In genomic region chr19:7181496-7181895, GRCm38 (mm10) we compare ENCODE assay signal across 11 mouse cellular contexts. TPM values are rescaled to one million over a fixed set of nuclear protein-coding genes. Genes with fewer than 3 reads are reported as not detected.
DNase-seq lines count a peak whose midpoint lies in the region; ATAC-seq and TF ChIP-seq lines count a peak whose summit lies in the region.
"Had no signal": no experiment of that assay in that cellular context is flagged by ENCODE, and none has a peak within 500 bp of the region (broad histone marks: within the 10 kb centered on the region; RNA-seq: fewer than 3 reads in every experiment).

No protein-coding gene starts in this region.

- no peak overlapping the region for H3K27ac ChIP-seq in intestine, embryonic 16.5 days (ENCODE audit: low read length)
- H3K27ac ChIP-seq in intestine, embryonic 15.5 days, result no peak overlapping the region
- peak overlapping the region; percentile 53; the same call in 1 of the 2 replicates for H3K27ac ChIP-seq in layer of hippocampus, adult 2 months
- H3K27ac ChIP-seq in forebrain, embryonic 14.5 days (ENCODE audit: low read depth, low read length), result peak overlapping the region; percentile 63; the same call in 1 of the 2 replicates
- peak overlapping the region; percentile 74; the same call in 1 of the 2 replicates for H3K27ac ChIP-seq in stomach, embryonic 15.5 days
- H3K27ac ChIP-seq: heart, embryonic 15.5 days; liver, embryonic 12.5 days had no signal

- no peak overlapping the region for H3K4me3 ChIP-seq in intestine, embryonic 16.5 days (ENCODE audit: low read length)
- no peak overlapping the region for H3K4me3 ChIP-seq in intestine, embryonic 15.5 days (replicated peaks)
- H3K4me3 ChIP-seq in layer of hippocampus, adult 2 months, result no peak overlapping the region
- H3K4me3 ChIP-seq in forebrain, embryonic 14.5 days (ENCODE audit: low read depth, low read length), result no peak overlapping the region
- H3K4me3 ChIP-seq in stomach, embryonic 15.5 days (replicated peaks), result no peak overlapping the region
- H3K4me3 ChIP-seq: limb, embryonic 12.5 days; liver, embryonic 12.5 days had no signal

- H3K9me3 ChIP-seq in intestine, embryonic 16.5 days (ENCODE audit: control insufficient read depth, low read length), result no peaks in the 10 kb centered on the region
- no peaks in the 10 kb centered on the region for H3K9me3 ChIP-seq in intestine, embryonic 15.5 days
- H3K9me3 ChIP-seq in forebrain, embryonic 14.5 days (replicated peaks; ENCODE audit: control insufficient read depth, low read length), result no peaks in the 10 kb centered on the region
- H3K9me3 ChIP-seq in stomach, embryonic 15.5 days, result no peaks in the 10 kb centered on the region
- H3K9me3 ChIP-seq: heart, embryonic 15.5 days; limb, embryonic 12.5 days; liver, embryonic 12.5 days had no signal

- intact Hi-C loops in left cerebral cortex, postnatal 10 days (cut with DNase I), result no loop called here

- WGBS in intestine, embryonic 16.5 days, result 60% methylated on average over 7 of the region's 7 CpGs
- 62% methylated on average over 7 of the region's 7 CpGs for WGBS in intestine, embryonic 15.5 days
- WGBS in forebrain, embryonic 14.5 days, result 27% methylated on average over 7 of the region's 7 CpGs
- 66% methylated on average over 7 of the region's 7 CpGs for WGBS in stomach, embryonic 15.5 days

- no peaks in the 10 kb centered on the region for H3K36me3 ChIP-seq in intestine, embryonic 16.5 days (ENCODE audit: control insufficient read depth, insufficient read depth, low read length)
- H3K36me3 ChIP-seq in intestine, embryonic 15.5 days, result no peaks in the 10 kb centered on the region
- no peaks in the 10 kb centered on the region for H3K36me3 ChIP-seq in forebrain, embryonic 14.5 days (ENCODE audit: control insufficient read depth, insufficient read depth, low read length)
- no peaks in the 10 kb centered on the region for H3K36me3 ChIP-seq in stomach, embryonic 15.5 days
- H3K36me3 ChIP-seq: heart, embryonic 15.5 days; limb, embryonic 12.5 days; liver, embryonic 12.5 days had no signal

- no peak for TF ChIP-seq CTCF in layer of hippocampus, adult 2 months (conservative IDR thresholded peaks at IDR 0.05)

- peaks cover 2% of the 10 kb centered on the region; the same call in 1 of the 2 replicates for H3K27me3 ChIP-seq in intestine, embryonic 16.5 days (replicated peaks; ENCODE audit: control insufficient read depth, insufficient read depth, low read length)
- H3K27me3 ChIP-seq in intestine, embryonic 15.5 days (replicated peaks), result no peaks in the 10 kb centered on the region; the same call in none of the 2 replicates
- no peaks in the 10 kb centered on the region for H3K27me3 ChIP-seq in forebrain, embryonic 14.5 days (replicated peaks; ENCODE audit: control insufficient read depth, insufficient read depth, low read length)
- 0 out of 2 replicates have a peak, but pooled peaks cover 7% of the 10 kb centered on the region for H3K27me3 ChIP-seq in stomach, embryonic 15.5 days (replicated peaks)

- ATAC-seq in intestine, embryonic 16.5 days, result no peak
- ATAC-seq in intestine, embryonic 15.5 days, result no peak
- ATAC-seq in forebrain, embryonic 14.5 days, result no peak
- no peak for ATAC-seq in stomach, embryonic 15.5 days (ENCODE audit: insufficient read depth, low FRiP score, low read depth)
- ATAC-seq: liver, embryonic 12.5 days had no signal

- no peak overlapping the region for H3K4me2 ChIP-seq in intestine, embryonic 16.5 days (ENCODE audit: low read depth, low read length)
- H3K4me2 ChIP-seq in intestine, embryonic 15.5 days (replicated peaks), result no peak overlapping the region
- H3K4me2 ChIP-seq in forebrain, embryonic 14.5 days (ENCODE audit: low read length), result 0 out of 2 replicates have a peak overlapping the region, but pooled peaks have one; percentile 36
- no peak overlapping the region for H3K4me2 ChIP-seq in stomach, embryonic 15.5 days

- H3K4me1 ChIP-seq in intestine, embryonic 16.5 days (ENCODE audit: control insufficient read depth, insufficient read depth, low read length), result peaks cover 40% of the 10 kb centered on the region
- peaks cover 32% of the 10 kb centered on the region for H3K4me1 ChIP-seq in intestine, embryonic 15.5 days (replicated peaks)
- peaks cover 50% of the 10 kb centered on the region for H3K4me1 ChIP-seq in forebrain, embryonic 14.5 days (ENCODE audit: control insufficient read depth, insufficient read depth, low read length)
- H3K4me1 ChIP-seq in stomach, embryonic 15.5 days, result peaks cover 38% of the 10 kb centered on the region

- 0 out of 2 replicates have a peak overlapping the region, but pooled peaks have one; percentile 4 for H3K9ac ChIP-seq in intestine, embryonic 16.5 days (ENCODE audit: low read depth, low read length)
- no peak overlapping the region for H3K9ac ChIP-seq in intestine, embryonic 15.5 days
- H3K9ac ChIP-seq in forebrain, embryonic 14.5 days (ENCODE audit: low read length), result 0 out of 2 replicates have a peak overlapping the region, but pooled peaks have one; percentile 4
- H3K9ac ChIP-seq in stomach, embryonic 15.5 days, result no peak overlapping the region
- H3K9ac ChIP-seq: limb, embryonic 12.5 days; liver, embryonic 12.5 days had no signal

- no peak for DNase-seq in layer of hippocampus, adult 2 months (ENCODE audit: low spot score in 2 of 2)
- no peak for DNase-seq in layer of hippocampus, adult 8-10 months (ENCODE audit: low spot score in 2 of 2)
- no peak for DNase-seq in forebrain, embryonic 14.5 days (ENCODE audit: low spot score)
- DNase-seq in left cerebral cortex, postnatal 10 days (ENCODE audit: extremely low spot score in 1 of 2, low spot score in 2 of 2), result no peak
- DNase-seq: gastrocnemius, postnatal 25 days had no signal

RNA-seq across cellular contexts. Expression of gene Otub1, which starts 24.6 kb away (rescaled TPM):
- polyA plus RNA-seq in intestine, embryonic 16.5 days (2015; fragmentation: Nextera tagmentation; extraction: Ambion mirVana), result 162 and 166 TPM in 2 replicates
- 166 and 172 TPM in 2 replicates for polyA plus RNA-seq in intestine, embryonic 15.5 days (2015; fragmentation: Nextera tagmentation; extraction: Ambion mirVana)
- total RNA-seq in layer of hippocampus, adult 2 months (2021), result 100 to 1,000 TPM; 299 TPM
- total RNA-seq in layer of hippocampus, adult 8-10 months (2022), result 100 to 1,000 TPM; 277 to 297 (median 291) TPM
- 262 TPM in 2 replicates for polyA plus RNA-seq in forebrain, embryonic 14.5 days (2014; fragmentation: Nextera tagmentation; extraction: Ambion mirVana)
- 163 and 169 TPM in 2 replicates for polyA plus RNA-seq in stomach, embryonic 15.5 days (2015; fragmentation: Nextera tagmentation; extraction: Ambion mirVana)
- 100 to 1,000 TPM; 222 to 235 TPM for total RNA-seq in left cerebral cortex, postnatal 10 days (2021)

RNA-seq across cellular contexts. Expression of gene Cox8a, which starts 35.9 kb away (rescaled TPM):
- 1,467 and 1,508 TPM in 2 replicates for polyA plus RNA-seq in intestine, embryonic 16.5 days (2015; fragmentation: Nextera tagmentation; extraction: Ambion mirVana)
- 1,343 and 1,351 TPM in 2 replicates for polyA plus RNA-seq in intestine, embryonic 15.5 days (2015; fragmentation: Nextera tagmentation; extraction: Ambion mirVana)
- total RNA-seq in layer of hippocampus, adult 2 months (2021), result 1,000 to 10,000 TPM in 1 of 2 experiments, 100 to 1,000 TPM in 1; 959 to 1,016 TPM
- total RNA-seq in layer of hippocampus, adult 8-10 months (2022), result 1,000 to 10,000 TPM; 1,017 to 1,089 (median 1,062) TPM
- 772 and 935 TPM in 2 replicates for polyA plus RNA-seq in forebrain, embryonic 14.5 days (2014; fragmentation: Nextera tagmentation; extraction: Ambion mirVana)
- 988 and 1,377 TPM in 2 replicates for polyA plus RNA-seq in stomach, embryonic 15.5 days (2015; fragmentation: Nextera tagmentation; extraction: Ambion mirVana)
- 100 to 1,000 TPM; 855 to 924 TPM for total RNA-seq in left cerebral cortex, postnatal 10 days (2021)

RNA-seq across cellular contexts. Expression of gene Naa40, which starts 59.5 kb away (rescaled TPM):
- 48.4 and 51.9 TPM in 2 replicates for polyA plus RNA-seq in intestine, embryonic 16.5 days (2015; fragmentation: Nextera tagmentation; extraction: Ambion mirVana)
- 49.8 and 52.9 TPM in 2 replicates for polyA plus RNA-seq in intestine, embryonic 15.5 days (2015; fragmentation: Nextera tagmentation; extraction: Ambion mirVana)
- total RNA-seq in layer of hippocampus, adult 2 months (2021), result 10 to 100 TPM; 34.2 to 38.1 TPM
- 10 to 100 TPM; 34.6 to 44.2 (median 36.6) TPM for total RNA-seq in layer of hippocampus, adult 8-10 months (2022)
- 62.7 and 69.6 TPM in 2 replicates for polyA plus RNA-seq in forebrain, embryonic 14.5 days (2014; fragmentation: Nextera tagmentation; extraction: Ambion mirVana)
- polyA plus RNA-seq in stomach, embryonic 15.5 days (2015; fragmentation: Nextera tagmentation; extraction: Ambion mirVana), result 47.0 and 51.6 TPM in 2 replicates
- total RNA-seq in left cerebral cortex, postnatal 10 days (2021), result 10 to 100 TPM; 40.6 to 41.5 TPM

Comparison
In these comparisons a context has a peak if more than half of its experiments do, and no peak if none do; other contexts are left out.
1. H3K9ac ChIP-seq: peak in intestine, embryonic 16.5 days (single experiment) and forebrain, embryonic 14.5 days (single experiment); none in intestine, embryonic 15.5 days (single experiment) and stomach, embryonic 15.5 days (single experiment).
2. H3K27ac ChIP-seq: peak in layer of hippocampus, adult 2 months (single experiment), forebrain, embryonic 14.5 days (single experiment) and stomach, embryonic 15.5 days (single experiment); none in intestine, embryonic 16.5 days (single experiment) and intestine, embryonic 15.5 days (single experiment).